In genomic region chr4:135141720-135142119, GRCm38 (mm10) we compare ENCODE assay signal across 24 mouse cellular contexts. TPM values are rescaled to one million over a fixed set of nuclear protein-coding genes. Genes with fewer than 3 reads are reported as not detected.
DNase-seq lines count a peak whose midpoint lies in the region; ATAC-seq lines count a peak whose summit lies in the region.
"Had no signal": no experiment of that assay in that cellular context is flagged by ENCODE, and none has a peak within 500 bp of the region (broad histone marks: within the 10 kb centered on the region; RNA-seq: fewer than 3 reads in every experiment).

No protein-coding gene starts in this region.

- H3K4me3 ChIP-seq in heart, embryonic 10.5 days = 0 out of 2 replicates have a peak overlapping the region, but pooled peaks have one; percentile 2
- no peak overlapping the region for H3K4me3 ChIP-seq in intestine, embryonic 16.5 days (ENCODE audit: low read length)
- H3K4me3 ChIP-seq in limb, embryonic 10.5 days = no peak overlapping the region
- H3K4me3 ChIP-seq: embryonic facial prominence, embryonic 15.5 days; erythroblast, embryonic 14.5 days; forebrain, embryonic 10.5 days; heart, adult 2 months; heart, embryonic 12.5 days; hindbrain, embryonic 12.5 days had no signal

- peaks cover 100% of the 10 kb centered on the region for H3K27me3 ChIP-seq in heart, embryonic 10.5 days (ENCODE audit: insufficient read depth, poor library complexity, severe bottlenecking)
- peaks cover 38% of the 10 kb centered on the region for H3K27me3 ChIP-seq in intestine, embryonic 16.5 days (replicated peaks; ENCODE audit: control insufficient read depth, insufficient read depth, low read length)
- H3K27me3 ChIP-seq in limb, embryonic 10.5 days (ENCODE audit: low read depth, poor library complexity, severe bottlenecking) = peaks cover 100% of the 10 kb centered on the region

- intact Hi-C loops in heart, postnatal 25 days (cut with DNase I) = no loop called here

- WGBS in heart, embryonic 10.5 days = 7% methylated on average over 13 of the region's 13 CpGs
- WGBS in intestine, embryonic 16.5 days = 3% methylated on average over 13 of the region's 13 CpGs
- WGBS in limb, embryonic 10.5 days = 8% methylated on average over 13 of the region's 13 CpGs

- H3K4me2 ChIP-seq in intestine, embryonic 16.5 days (ENCODE audit: low read depth, low read length) = no peak overlapping the region
- H3K4me2 ChIP-seq: embryonic facial prominence, embryonic 15.5 days; heart, embryonic 12.5 days; hindbrain, embryonic 12.5 days had no signal

- no peak for DNase-seq in heart, embryonic 10.5 days (ENCODE audit: low spot score)
- no peak for DNase-seq in heart, postnatal 25 days (ENCODE audit: low spot score)
- DNase-seq in limb, embryonic 10.5 days (ENCODE audit: low spot score) = no peak
- DNase-seq in gastrocnemius, adult 8-10 months (ENCODE audit: low spot score in 2 of 2) = no peak
- DNase-seq in yolk sac, embryonic 10.5 days (ENCODE audit: low spot score) = no peak
- DNase-seq: adrenal gland, postnatal 25 days; cerebellum, adult 8-10 months; cerebellum, postnatal 14 days; gastrocnemius, postnatal 10 days; heart, adult 2 months; heart, postnatal 36 days had no signal

- no peak overlapping the region for H3K27ac ChIP-seq in heart, embryonic 10.5 days
- H3K27ac ChIP-seq in intestine, embryonic 16.5 days (ENCODE audit: low read length) = no peak overlapping the region
- H3K27ac ChIP-seq in limb, embryonic 10.5 days = no peak overlapping the region; the same call in 1 of the 2 replicates
- H3K27ac ChIP-seq: embryonic facial prominence, embryonic 15.5 days; forebrain, embryonic 10.5 days; heart, adult 2 months; hindbrain, embryonic 12.5 days had no signal

- H3K36me3 ChIP-seq in heart, embryonic 10.5 days = no peaks in the 10 kb centered on the region
- no peaks in the 10 kb centered on the region for H3K36me3 ChIP-seq in intestine, embryonic 16.5 days (ENCODE audit: control insufficient read depth, insufficient read depth, low read length)
- H3K36me3 ChIP-seq in limb, embryonic 10.5 days = no peaks in the 10 kb centered on the region
- H3K36me3 ChIP-seq: embryonic facial prominence, embryonic 15.5 days; forebrain, embryonic 10.5 days; heart, embryonic 12.5 days; hindbrain, embryonic 12.5 days had no signal

- no peak overlapping the region for H3K9ac ChIP-seq in intestine, embryonic 16.5 days (ENCODE audit: low read depth, low read length)
- H3K9ac ChIP-seq: embryonic facial prominence, embryonic 15.5 days; heart, embryonic 12.5 days; hindbrain, embryonic 12.5 days had no signal

- peaks cover 18% of the 10 kb centered on the region; the same call in 1 of the 2 replicates for H3K4me1 ChIP-seq in heart, embryonic 10.5 days
- H3K4me1 ChIP-seq in intestine, embryonic 16.5 days (ENCODE audit: control insufficient read depth, insufficient read depth, low read length) = peaks cover 12% of the 10 kb centered on the region
- H3K4me1 ChIP-seq in limb, embryonic 10.5 days = peaks cover 56% of the 10 kb centered on the region

- no peaks in the 10 kb centered on the region for H3K9me3 ChIP-seq in heart, embryonic 10.5 days
- H3K9me3 ChIP-seq in intestine, embryonic 16.5 days (ENCODE audit: control insufficient read depth, low read length) = no peaks in the 10 kb centered on the region
- H3K9me3 ChIP-seq in limb, embryonic 10.5 days (replicated peaks) = no peaks in the 10 kb centered on the region
- H3K9me3 ChIP-seq: embryonic facial prominence, embryonic 15.5 days; forebrain, embryonic 10.5 days; heart, embryonic 12.5 days; hindbrain, embryonic 12.5 days had no signal

- peak; percentile 42; the same call in 1 of the 2 replicates for ATAC-seq in common myeloid progenitor, adult 5-6 weeks (replicated peaks; ENCODE audit: low read depth, poor library complexity, severe bottlenecking)
- peak; percentile 69 for ATAC-seq in intestine, embryonic 16.5 days
- ATAC-seq in megakaryocyte progenitor cell, adult 5-6 weeks (replicated peaks; ENCODE audit: poor library complexity) = peak; percentile 56
- ATAC-seq: activated CD4-positive, CD25-positive, alpha-beta regulatory T cell, adult 4 months; forebrain, embryonic 14.5 days; hindbrain, embryonic 16.5 days; inflammation-experienced regulatory T-cells, adult 6 months; Patski had no signal

RNA-seq across cellular contexts. Expression of gene Runx3, which starts 21.3 kb away (rescaled TPM):
- polyA plus RNA-seq in heart, embryonic 10.5 days (2016; fragmentation: Nextera tagmentation; extraction: Ambion mirVana) = 0.05 TPM in 1 of 2 replicates, not detected in the other
- under 1 TPM; 0.31 to 0.50 TPM for total RNA-seq in heart, postnatal 25 days (2021)
- 8.9 and 20.1 TPM in 2 replicates for total RNA-seq in common myeloid progenitor, adult 5-6 weeks (2017)
- polyA plus RNA-seq in intestine, embryonic 16.5 days (2015; fragmentation: Nextera tagmentation; extraction: Ambion mirVana) = 0.31 and 0.33 TPM in 2 replicates
- 56.7 and 60.5 TPM in 2 replicates for total RNA-seq in megakaryocyte progenitor cell, adult 5-6 weeks (2015)
- total RNA-seq in megakaryocyte progenitor cell, adult 5-6 weeks (2017) = 7.1 and 10.8 TPM in 2 replicates
- polyA plus RNA-seq in limb, embryonic 10.5 days (2016; fragmentation: Nextera tagmentation; extraction: Ambion mirVana) = 0.05 and 0.08 TPM in 2 replicates
- total RNA-seq in gastrocnemius, adult 8-10 months (2022) = under 1 TPM in 1 of 4 experiments, not detected in 3; 0.07 TPM
- polyA plus RNA-seq: forebrain, embryonic 14.5 days; hindbrain, embryonic 16.5 days had no signal
